Mouse (Mus musculus) erythroblast, adult 5-6 weeks (primary cell): ENCODE results near the gene Gnaq. TPM values are rescaled to one million over a fixed set of nuclear protein-coding genes. Genes with fewer than 3 reads are reported as not detected.
"Not testable (repeated sequence)": the region's sequence is repeated elsewhere in the genome, so short reads cannot be mapped to it uniquely, and the experiment has no call there.

ENCODE experiments used
- ATAC-seq: replicated peaks from 2 replicates; pipeline ENCODE4 v1.8.0; 2016; ENCODE audit warnings: moderate number of reproducible peaks, mild to moderate bottlenecking, moderate TSS enrichment, inconsistent platforms; ENCODE audit not compliant: poor library complexity, low FRiP score, severe bottlenecking
- total RNA-seq, 2 experiments: library from RNA; stranded (forward) in 1 of 2; stranded (reverse) in 1 of 2; fragments of 150-400 nt in 1 of 2; fragments of 200-764, 138-1000 nt in 1 of 2; gene quantifications; 2 replicates each; pipeline versions ENCODE4 v1.2.3 to v1.2.4; 2015 to 2017; ENCODE audit warnings: low replicate concordance in 2 of 2

The Gnaq gene
- total RNA-seq, 2 experiments from 2014 or later: 7.7 to 12.9 TPM

- no peak for ATAC-seq
These were observed 8.1 kb downstream of the Gnaq start for GRCm38 (mm10) chr19:16140710-16141109.

DNA sequence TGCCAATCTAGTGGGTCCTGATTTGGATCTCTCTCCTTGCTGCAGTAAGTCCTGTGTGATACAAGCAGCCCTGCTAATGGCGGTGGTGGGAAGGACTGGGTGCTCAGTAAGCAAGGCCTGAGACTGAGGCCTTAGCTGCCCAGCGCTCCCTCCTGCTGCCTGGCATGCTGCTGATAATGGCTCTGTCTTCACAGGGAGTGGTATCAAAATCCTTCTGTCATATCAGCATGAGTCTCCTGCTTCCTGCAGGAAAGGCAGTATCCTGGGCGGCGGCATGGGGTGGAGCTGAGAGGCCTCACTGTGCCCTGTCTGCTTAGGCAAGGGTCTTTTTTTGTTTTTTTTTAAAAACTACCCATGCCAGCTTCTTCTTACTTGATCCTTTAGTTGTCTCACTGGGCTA, 9.2 kb downstream of the Gnaq start:
- peak; percentile 43; the same call in 1 of the 2 replicates for ATAC-seq

DNA sequence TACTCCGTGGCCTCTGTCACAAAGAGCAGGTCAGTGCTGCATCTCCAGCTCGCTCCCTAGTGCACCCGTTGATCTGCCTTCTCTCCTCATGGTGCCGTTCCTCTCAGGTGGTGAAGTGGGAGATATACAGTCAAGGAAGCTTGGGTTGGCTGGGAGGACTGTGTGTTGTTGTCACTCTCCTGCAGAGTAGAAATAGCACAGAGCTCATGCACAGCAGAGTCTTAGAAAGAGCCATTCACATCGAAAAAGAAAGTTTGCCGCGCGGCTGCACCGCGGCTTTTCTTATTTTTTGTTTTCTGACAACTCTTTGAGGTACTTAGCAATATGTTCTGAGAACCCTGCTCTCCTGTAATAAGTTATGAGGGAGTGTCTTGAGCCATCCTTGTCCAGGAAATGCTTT, 10.4 kb downstream of the Gnaq start:
- no peak for ATAC-seq

DNA sequence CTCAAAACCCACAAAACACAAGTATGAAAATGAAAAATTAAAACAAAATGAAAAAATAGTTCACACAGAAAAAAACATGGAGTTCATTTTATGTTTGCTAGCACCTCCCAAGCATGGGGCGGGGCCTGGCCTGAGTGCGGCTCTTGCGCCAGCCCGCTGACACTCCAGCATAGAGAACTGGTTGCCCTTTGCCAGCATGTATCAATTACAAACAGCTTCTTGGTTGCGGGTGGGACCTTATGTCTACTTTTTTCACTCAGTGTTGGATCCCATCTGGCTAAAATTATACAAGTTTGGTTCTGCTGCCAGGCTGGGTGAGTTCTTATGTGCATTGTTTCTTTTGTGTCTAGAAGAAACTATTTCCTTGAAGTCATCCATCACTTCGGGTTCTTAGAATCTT, 14.8 kb downstream of the Gnaq start:
- ATAC-seq: no peak

DNA sequence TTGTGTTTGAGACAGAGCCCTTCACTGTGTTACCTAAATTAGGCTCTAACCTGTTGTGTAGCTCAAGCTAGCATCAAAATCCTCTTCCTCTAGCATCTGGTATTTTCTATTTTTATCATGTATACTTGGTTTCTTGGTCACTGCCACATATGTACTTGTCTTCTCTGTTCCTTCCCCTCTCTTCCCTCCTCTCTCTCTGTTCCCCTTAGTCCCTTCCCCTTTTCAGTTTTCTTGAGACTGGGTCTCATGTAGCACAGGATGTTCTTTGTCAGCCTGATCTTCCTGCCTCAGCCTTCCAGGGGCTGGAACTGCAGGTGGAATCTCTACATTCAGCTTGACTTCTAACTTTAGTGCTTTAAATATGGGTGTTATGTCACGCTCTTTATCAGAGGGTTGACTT, 16.5 kb downstream of the Gnaq start:
- ATAC-seq: no peak

DNA sequence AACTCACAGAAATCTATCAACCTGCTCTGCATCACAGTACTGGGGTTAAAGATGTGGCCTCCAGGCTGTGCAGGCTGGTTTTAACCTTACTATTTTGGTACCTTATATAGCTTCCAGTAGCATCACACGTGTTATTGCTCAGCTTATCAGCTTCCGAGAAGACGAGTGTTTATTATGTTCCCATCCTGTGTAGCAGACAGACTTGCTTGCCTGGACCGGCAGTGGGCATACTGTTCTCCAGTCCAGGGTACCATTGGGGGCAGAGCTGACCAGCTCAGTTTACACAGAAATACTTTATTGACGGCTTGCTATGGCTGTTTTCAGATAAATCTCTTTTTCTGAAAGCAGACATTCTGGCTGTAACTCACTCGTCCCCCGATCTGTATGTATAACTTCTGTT, 17.7 kb downstream of the Gnaq start:
- no peak for ATAC-seq

- no peak for ATAC-seq
These were observed 21.2 kb downstream of the Gnaq start for GRCm38 (mm10) chr19:16153851-16154250.

DNA sequence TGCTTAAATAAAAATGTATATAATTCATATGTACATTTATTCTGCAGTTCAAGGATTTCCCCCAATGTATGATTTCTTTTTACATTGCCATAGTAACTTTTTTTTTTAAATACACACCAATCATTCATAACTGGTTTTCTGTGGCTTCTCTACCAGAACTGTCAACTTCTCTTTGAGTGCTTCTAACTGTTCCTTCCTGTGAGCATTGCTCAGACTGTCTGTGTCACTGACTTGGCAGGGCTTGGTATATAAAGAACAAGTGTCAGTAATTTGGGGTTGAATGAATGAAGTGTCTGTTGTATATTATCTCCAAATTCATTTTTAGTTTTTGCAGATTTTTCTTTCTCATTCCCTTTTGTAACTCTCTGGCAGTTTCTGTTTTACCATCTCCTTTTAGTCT, 21.8 kb downstream of the Gnaq start:
- ATAC-seq: no peak

- no peak for ATAC-seq
These were observed 24.5 kb downstream of the Gnaq start for GRCm38 (mm10) chr19:16157120-16157519.

- ATAC-seq: no peak
These were observed 28.1 kb downstream of the Gnaq start for GRCm38 (mm10) chr19:16160759-16161158.

GRCm38 (mm10) chr19:16161222-16161621, 28.6 kb downstream of the Gnaq start:
- no peak for ATAC-seq

- ATAC-seq: not testable (repeated sequence)
These were observed 31.8 kb downstream of the Gnaq start for GRCm38 (mm10) chr19:16164396-16164795.

DNA sequence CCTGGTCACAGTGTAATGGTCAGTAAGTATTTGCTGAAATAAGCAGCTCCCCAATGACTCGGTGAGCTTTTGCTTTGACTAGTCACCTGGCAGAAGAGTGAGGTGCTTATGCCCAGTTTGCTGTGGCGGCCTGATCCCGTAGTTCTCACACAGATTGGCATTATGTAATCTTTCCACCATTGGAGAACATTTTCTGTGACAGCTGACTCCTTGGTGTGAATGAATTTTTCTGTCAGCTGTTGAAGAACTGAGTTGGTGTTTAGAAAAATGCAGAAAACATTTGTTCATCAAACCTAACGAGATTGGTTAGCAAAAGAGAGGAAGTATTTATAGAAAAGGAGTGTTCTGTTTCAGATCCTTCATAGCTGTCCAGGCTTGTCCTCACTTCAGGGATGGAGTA, 34.6 kb downstream of the Gnaq start:
- no peak for ATAC-seq

GRCm38 (mm10) chr19:16168192-16168591, 35.6 kb downstream of the Gnaq start:
- ATAC-seq: no peak

- no peak for ATAC-seq
These were observed 36.1 kb downstream of the Gnaq start for GRCm38 (mm10) chr19:16168653-16169198.

GRCm38 (mm10) chr19:16170724-16171123, 38.1 kb downstream of the Gnaq start:
- no peak for ATAC-seq

DNA sequence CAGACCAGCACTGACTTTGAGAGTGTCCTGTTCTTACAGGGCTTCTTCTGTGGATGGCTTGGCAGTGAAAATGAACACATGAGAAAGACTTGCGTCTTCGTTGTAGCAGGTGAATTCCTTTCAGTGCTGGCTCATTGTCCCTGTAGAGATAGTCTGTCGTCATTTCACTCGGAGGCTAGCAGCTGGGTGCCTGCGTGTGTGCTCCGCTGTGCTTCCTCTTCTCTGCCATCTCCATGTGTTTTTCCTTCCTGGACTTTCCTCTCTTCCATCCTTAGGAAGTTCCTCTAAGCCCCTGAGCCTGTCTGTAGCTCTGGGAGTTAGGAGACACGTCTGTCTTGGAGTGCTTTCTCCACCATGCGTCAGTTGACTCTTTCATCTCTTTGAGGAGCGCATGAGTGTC, 41.1 kb downstream of the Gnaq start:
- ATAC-seq: no peak

GRCm38 (mm10) chr19:16176426-16176825, 43.8 kb downstream of the Gnaq start:
- ATAC-seq: no peak

DNA sequence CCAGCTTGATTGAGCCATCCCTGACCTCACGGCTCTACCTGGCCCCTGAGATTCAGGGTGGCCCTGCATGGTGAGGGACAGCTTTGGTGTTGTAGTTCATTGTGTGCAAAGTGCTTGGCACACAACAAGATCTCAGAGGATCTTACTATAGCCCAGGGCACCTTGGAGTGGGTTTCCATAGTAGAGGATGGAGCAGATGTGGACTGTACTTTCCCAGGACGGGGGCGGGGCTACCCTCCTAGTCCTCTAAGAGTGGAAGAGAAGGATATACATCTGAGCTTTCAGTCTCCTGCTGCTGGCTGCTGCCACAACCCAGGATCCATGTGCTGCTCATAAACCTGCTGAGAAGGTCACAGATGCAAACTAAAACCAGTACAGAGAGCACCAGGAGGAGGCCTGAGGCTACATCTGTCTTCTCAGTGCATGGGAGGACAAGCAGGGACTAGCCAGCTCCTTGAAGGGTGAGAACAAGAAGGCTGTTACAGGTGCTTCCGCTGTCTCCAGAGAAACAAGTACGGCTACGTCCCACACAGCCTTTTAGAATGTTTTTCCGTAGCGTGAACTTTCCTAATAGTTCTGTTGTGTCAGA, 44.6 kb downstream of the Gnaq start:
- ATAC-seq: no peak

GRCm38 (mm10) chr19:16181258-16181657, 48.6 kb downstream of the Gnaq start:
- ATAC-seq: no peak

DNA sequence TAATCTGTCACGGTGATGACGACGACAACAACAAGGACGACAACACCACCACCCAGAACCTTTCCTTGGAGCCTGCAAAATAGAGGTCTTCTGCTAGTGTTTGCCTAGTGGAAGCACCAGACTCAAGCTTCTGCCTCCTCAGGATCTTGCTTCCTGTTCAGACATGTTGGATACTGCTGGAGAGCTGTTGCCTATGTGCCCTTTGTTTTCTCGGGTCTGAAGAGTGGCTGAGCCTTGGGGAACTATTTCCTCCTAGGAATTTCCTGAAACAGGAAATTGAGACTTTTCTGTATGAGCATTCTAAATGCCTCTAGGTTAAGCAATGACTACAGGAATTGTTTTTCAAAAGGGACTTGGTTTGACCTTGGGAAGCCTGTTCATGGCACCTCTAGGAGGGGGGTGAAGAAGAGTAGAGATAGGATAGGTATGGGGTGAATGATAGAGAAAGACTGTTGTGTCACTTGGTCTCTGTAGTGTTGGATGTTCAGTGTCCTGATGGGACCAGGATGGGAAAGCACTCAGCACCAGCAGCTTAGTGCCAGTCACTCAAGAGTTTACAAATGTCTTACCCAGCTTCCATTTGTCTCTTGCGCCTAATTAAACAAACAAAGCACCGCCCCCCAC, 49.3 kb downstream of the Gnaq start:
- ATAC-seq: no peak
